Mouse (Mus musculus) embryonic facial prominence, embryonic 13.5 days (tissue): ENCODE measurements around the gene Gm19668. TPM values are rescaled to one million over a fixed set of nuclear protein-coding genes. Genes with fewer than 3 reads are reported as not detected.
"Not testable (repeated sequence)": the region's sequence is repeated elsewhere in the genome, so short reads cannot be mapped to it uniquely, and the experiment has no call there.

Source experiments
- ATAC-seq: fragments of 200-750 bp; cut with Nextera tagmentation; 2 replicates; pipeline ENCODE4 v1.8.0; 2017; ENCODE audit warnings: low read depth; ENCODE audit not compliant: insufficient number of reproducible peaks, insufficient read depth, low FRiP score, low TSS enrichment
- H3K27ac ChIP-seq: fragments of 300-500 bp; sonication (generic); 2 replicates; pipeline ENCODE4 v1.5.1; 2015; ENCODE audit warnings: moderate library complexity, mild to moderate bottlenecking, inconsistent platforms
- H3K27me3 ChIP-seq: fragments of 300-500 bp; sonication (generic); 2 replicates; pipeline ENCODE4 v1.6.1; 2015; ENCODE audit warnings: mild to moderate bottlenecking, inconsistent platforms
- H3K36me3 ChIP-seq: fragments of 300-500 bp; sonication (generic); 2 replicates; pipeline ENCODE4 v1.6.1; 2015; ENCODE audit warnings: mild to moderate bottlenecking, inconsistent platforms
- H3K4me1 ChIP-seq: fragments of 300-500 bp; sonication (generic); 2 replicates; pipeline ENCODE4 v1.6.1; 2015; ENCODE audit warnings: inconsistent platforms
- H3K4me2 ChIP-seq: fragments of 300-500 bp; sonication (generic); 2 replicates; pipeline ENCODE4 v1.6.1; 2015; ENCODE audit warnings: moderate library complexity, mild to moderate bottlenecking, inconsistent platforms
- H3K4me3 ChIP-seq: fragments of 300-500 bp; sonication (generic); 2 replicates; pipeline ENCODE4 v1.5.1; 2015; ENCODE audit warnings: mild to moderate bottlenecking, inconsistent platforms
- H3K9ac ChIP-seq: fragments of 300-500 bp; sonication (generic); 2 replicates; pipeline ENCODE4 v1.6.1; 2015; ENCODE audit warnings: mild to moderate bottlenecking, inconsistent platforms
- H3K9me3 ChIP-seq: fragments of 300-500 bp; sonication (generic); 2 replicates; pipeline ENCODE4 v1.6.1; 2016; ENCODE audit warnings: inconsistent platforms
- WGBS: fragments of 180-500 bp; shearing (Covaris S2); methylation state at CpG from one replicate; pipeline ENCODE4 v1.1.7; 2015; ENCODE audit warnings: mixed read lengths; 5-methylcytosine and 5-hydroxymethylcytosine counted together
- polyA plus RNA-seq: library from polyadenylated mRNA; unstranded; fragments of >200 nt; fragmentation: Nextera tagmentation; extraction: Ambion mirVana; gene quantifications from 2 replicates; pipeline ENCODE4 v1.2.1, GENCODE M21; 2015

Gene Gm19668
- polyA plus RNA-seq, 1 experiment from 2014 or later: not detected

DNA sequence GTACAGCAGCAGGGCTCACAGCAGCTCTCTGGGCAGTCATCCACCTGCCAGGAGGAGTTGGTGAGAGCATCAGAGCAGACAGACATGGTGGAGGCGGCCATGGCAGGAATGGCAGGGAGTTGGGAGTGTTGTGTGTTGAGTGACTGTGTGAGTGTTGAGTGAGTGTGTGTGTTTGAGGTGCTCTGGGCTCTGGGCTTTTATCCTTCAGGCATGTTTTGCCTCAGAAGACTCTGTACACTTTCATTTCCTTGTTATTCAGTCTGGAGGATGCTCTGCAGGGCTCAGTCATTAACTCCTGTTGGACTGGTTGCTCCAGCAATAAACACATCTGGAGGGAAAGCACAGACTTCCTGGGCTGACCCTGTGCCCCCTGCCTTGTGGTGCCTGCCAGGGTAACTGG is 39.4 kb downstream of the Gm19668 start, which contains the start of gene Gm3233:
Gene Gm3233 (minus strand): TSS at position 101 of the 400 bp plus-strand sequence.
- ATAC-seq, H3K4me3 ChIP-seq: not testable (repeated sequence)
- WGBS: 80% methylated on average over 1 of the region's 1 CpGs

DNA sequence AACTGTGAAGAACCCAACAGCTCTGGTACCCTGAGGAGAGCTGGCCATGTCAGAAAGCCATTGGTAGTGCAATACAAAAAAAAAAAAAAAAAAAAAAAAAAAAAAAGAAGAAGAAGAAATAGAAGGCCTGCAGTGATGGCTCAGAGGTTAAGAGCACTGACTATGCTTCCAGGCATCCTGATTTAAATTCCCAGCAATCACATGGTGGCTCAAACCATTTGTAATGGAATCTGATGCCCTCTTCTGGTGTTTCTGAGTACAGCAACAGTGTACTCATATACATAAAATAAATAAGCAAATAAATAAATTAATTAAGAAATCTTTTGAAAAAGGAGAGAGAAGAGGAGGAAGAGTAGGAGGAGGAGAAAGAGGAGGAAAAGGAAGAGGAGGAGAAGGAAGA is 45.5 kb downstream of the Gm19668 start:
- no peak for ATAC-seq
- H3K27ac ChIP-seq: no peak overlapping the region
- H3K27me3 ChIP-seq: no peaks in the 10 kb centered on the region
- H3K4me2 ChIP-seq: no peak overlapping the region
- no peak overlapping the region for H3K9ac ChIP-seq
- no peaks in the 10 kb centered on the region for H3K9me3 ChIP-seq
- no peak overlapping the region for H3K4me3 ChIP-seq
- no peaks in the 10 kb centered on the region for H3K4me1 ChIP-seq
- H3K36me3 ChIP-seq: no peaks in the 10 kb centered on the region

More for the DNA sequence above, 39.4 kb downstream of the Gm19668 start, which contains the start of gene Gm3233:
- not testable (repeated sequence) for H3K4me1 ChIP-seq, H3K36me3 ChIP-seq, H3K27me3 ChIP-seq, H3K27ac ChIP-seq, H3K4me2 ChIP-seq, H3K9ac ChIP-seq, H3K9me3 ChIP-seq

DNA sequence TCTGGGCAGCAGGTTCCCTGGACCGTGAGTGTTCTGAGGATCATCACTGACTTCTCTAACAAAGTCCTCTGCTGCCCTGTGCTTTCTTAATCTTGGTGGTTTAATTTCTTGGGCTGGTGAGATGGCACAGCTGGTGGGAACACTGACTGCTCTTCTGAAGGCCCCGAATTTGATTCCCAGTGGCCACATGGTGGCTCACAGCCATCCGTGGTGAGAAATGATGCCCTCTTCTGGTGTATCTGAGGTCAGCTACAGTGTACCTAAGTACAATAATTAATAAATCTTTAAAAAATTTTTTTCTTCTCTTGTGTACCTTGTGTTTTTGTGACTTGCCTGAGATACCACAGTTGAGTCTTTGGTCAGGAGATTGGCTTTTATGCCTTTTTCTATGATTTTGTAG is 46.6 kb downstream of the Gm19668 start:
- H3K27ac ChIP-seq, ATAC-seq, H3K36me3 ChIP-seq, H3K4me2 ChIP-seq, H3K4me3 ChIP-seq, H3K27me3 ChIP-seq, H3K9me3 ChIP-seq, H3K4me1 ChIP-seq, H3K9ac ChIP-seq: not testable (repeated sequence)
- WGBS: 64% methylated on average over 3 of the region's 3 CpGs

DNA sequence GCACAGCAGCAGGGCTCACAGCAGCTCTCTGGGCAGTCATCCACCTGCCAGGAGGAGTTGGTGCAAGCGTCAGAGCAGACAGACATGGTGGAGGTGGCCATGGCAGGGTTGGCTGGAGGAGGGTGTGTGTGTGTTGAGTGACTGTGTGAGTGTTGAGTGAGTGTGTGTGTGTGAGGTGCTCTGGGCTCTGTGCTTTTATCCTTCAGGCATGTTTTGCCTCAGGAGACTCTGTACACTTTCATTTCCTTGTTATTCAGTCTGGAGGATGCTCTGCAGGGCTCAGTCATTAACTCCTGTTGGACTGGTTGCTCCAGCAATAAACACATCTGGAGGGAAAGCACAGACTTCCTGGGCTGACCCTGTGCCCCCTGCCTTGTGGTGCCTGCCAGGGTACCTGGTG is 47.7 kb downstream of the Gm19668 start, which contains the start of gene Gm9736:
Gene Gm9736 (minus strand): TSS at position 101 of the 400 bp plus-strand sequence.
- not testable (repeated sequence) for H3K36me3 ChIP-seq, H3K4me2 ChIP-seq, H3K4me3 ChIP-seq, H3K4me1 ChIP-seq, ATAC-seq, H3K9me3 ChIP-seq, H3K27ac ChIP-seq, H3K27me3 ChIP-seq, H3K9ac ChIP-seq
- WGBS: 61% methylated on average over 1 of the region's 1 CpGs

DNA sequence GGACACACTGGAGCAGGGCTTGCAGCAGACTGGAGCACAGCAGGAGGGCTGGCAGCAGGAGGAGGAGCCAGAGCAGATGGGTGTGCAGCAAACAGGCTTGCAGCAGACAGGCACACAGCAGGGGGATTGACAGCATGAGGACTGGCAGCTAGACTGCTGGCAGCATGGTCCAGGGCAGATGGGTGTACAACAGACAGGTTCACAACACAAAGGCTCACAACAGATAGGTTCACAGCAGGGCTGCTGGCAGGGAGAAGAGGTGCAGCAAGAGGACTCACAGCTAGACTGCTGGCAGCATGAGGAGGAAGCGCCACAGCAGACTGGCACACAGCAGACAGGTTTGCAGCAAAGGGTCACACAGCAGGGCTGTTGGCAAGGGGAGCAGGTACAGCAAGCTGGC is 48.2 kb downstream of the Gm19668 start:
- ATAC-seq: not testable (repeated sequence)
- 89% methylated on average over 1 of the region's 1 CpGs for WGBS

More for the DNA sequence above, 48.2 kb downstream of the Gm19668 start:
- H3K9me3 ChIP-seq, H3K4me3 ChIP-seq, H3K9ac ChIP-seq, H3K27me3 ChIP-seq, H3K4me1 ChIP-seq, H3K27ac ChIP-seq, H3K36me3 ChIP-seq, H3K4me2 ChIP-seq: not testable (repeated sequence)

Other genes starting within 250 kb of the Gm19668 start
- gene Pttg1ip, start 217.4 kb downstream of the Gm19668 start, polyA plus RNA-seq: 104 and 109 TPM in 2 replicates
- 393 and 397 TPM in 2 replicates for gene Sumo3, start 193.0 kb downstream of the Gm19668 start, polyA plus RNA-seq
- 2.6 and 4.1 TPM in 2 replicates for gene Gm49325, start 192.9 kb downstream of the Gm19668 start, polyA plus RNA-seq
- 76.4 and 80.3 TPM in 2 replicates for gene Ube2g2, start 176.9 kb downstream of the Gm19668 start, polyA plus RNA-seq
- 1.3 and 2.2 TPM in 2 replicates for gene Tspear, start 112.6 kb downstream of the Gm19668 start, polyA plus RNA-seq
- not detected in 2 replicates for gene Gm19402, start 108.4 kb downstream of the Gm19668 start, polyA plus RNA-seq
- gene Gm9508, start 101.9 kb downstream of the Gm19668 start, polyA plus RNA-seq: not detected in 2 replicates
- gene Gm10272, start 92.5 kb downstream of the Gm19668 start, polyA plus RNA-seq: not detected in 2 replicates
- 0.72 and 1.5 TPM in 2 replicates for gene Gm10024, start 87.7 kb downstream of the Gm19668 start, polyA plus RNA-seq
- gene Gm10142, start 83.3 kb downstream of the Gm19668 start, polyA plus RNA-seq: not detected in 2 replicates
- gene Krtap12-1, start 78.5 kb downstream of the Gm19668 start, polyA plus RNA-seq: not detected in 2 replicates
- not detected in 2 replicates for gene Gm10100, start 72.6 kb downstream of the Gm19668 start, polyA plus RNA-seq
- not detected in 2 replicates for gene Gm18596, start 56.5 kb downstream of the Gm19668 start, polyA plus RNA-seq
- gene Gm9736, start 47.8 kb downstream of the Gm19668 start, polyA plus RNA-seq: 0.42 TPM in 1 of 2 replicates, not detected in the other
- not detected in 2 replicates for gene Gm3233, start 39.5 kb downstream of the Gm19668 start, polyA plus RNA-seq
- gene Gm3238, start 27.8 kb downstream of the Gm19668 start, polyA plus RNA-seq: not detected in 2 replicates
- gene Gm7138, start 22.2 kb downstream of the Gm19668 start, polyA plus RNA-seq: not detected in 2 replicates
- gene Gm3250, start 16.6 kb downstream of the Gm19668 start, polyA plus RNA-seq: not detected in 2 replicates
- not detected in 2 replicates for gene Gm7137, start 10.9 kb downstream of the Gm19668 start, polyA plus RNA-seq
- gene Gm9639, start 4.1 kb downstream of the Gm19668 start, polyA plus RNA-seq: not detected in 2 replicates
- not detected in 2 replicates for gene Gm9507, start 12.7 kb upstream of the Gm19668 start, polyA plus RNA-seq
- gene Gm2696, start 15.5 kb upstream of the Gm19668 start, polyA plus RNA-seq: not detected in 2 replicates
- gene Krtap10-4, start 28.0 kb upstream of the Gm19668 start, polyA plus RNA-seq: not detected in 2 replicates
- not detected in 2 replicates for gene Krtap10-10, start 36.8 kb upstream of the Gm19668 start, polyA plus RNA-seq
- gene Gm36176, start 47.7 kb upstream of the Gm19668 start, polyA plus RNA-seq: not detected in 2 replicates
- not detected in 2 replicates for gene Gm10318, start 53.7 kb upstream of the Gm19668 start, polyA plus RNA-seq
- not detected in 2 replicates for gene Gm3285, start 62.8 kb upstream of the Gm19668 start, polyA plus RNA-seq
- gene Lrrc3, start 103.4 kb upstream of the Gm19668 start, polyA plus RNA-seq: 4.2 and 5.1 TPM in 2 replicates
- gene Trpm2, start 171.4 kb upstream of the Gm19668 start, polyA plus RNA-seq: 0.21 and 0.44 TPM in 2 replicates
- gene 1810043G02Rik, start 179.4 kb upstream of the Gm19668 start, polyA plus RNA-seq: 28.6 and 31.7 TPM in 2 replicates
- gene Pfkl, start 210.9 kb upstream of the Gm19668 start, polyA plus RNA-seq: 140 and 145 TPM in 2 replicates
- gene Dnmt3l, start 242.8 kb upstream of the Gm19668 start, polyA plus RNA-seq: 0.44 and 0.56 TPM in 2 replicates
- 0.39 and 0.59 TPM in 2 replicates for gene Aire, start 244.5 kb upstream of the Gm19668 start, polyA plus RNA-seq